Mouse (Mus musculus): ENCODE data around the gene Hddc3. TPM values are rescaled to one million over a fixed set of nuclear protein-coding genes. Genes with fewer than 3 reads are reported as not detected.

Hddc3 gene
- total RNA-seq, 2 experiments from 2014 or later: 6.7 to 11.1 TPM

GRCm38 (mm10) chr7:80368635-80369421 is 25.9 kb downstream of the Hddc3 start:
- peak; percentile 36 for ATAC-seq (ENCODE audit: poor library complexity, severe bottlenecking)

GRCm38 (mm10) chr7:80369461-80369860 is 26.6 kb downstream of the Hddc3 start:
- peak; percentile 6; the same call in 1 of the 2 replicates for ATAC-seq (ENCODE audit: poor library complexity, severe bottlenecking)

GRCm38 (mm10) chr7:80369967-80370431 is 27.1 kb downstream of the Hddc3 start:
- peak; percentile 24; the same call in 1 of the 2 replicates for ATAC-seq (ENCODE audit: poor library complexity, severe bottlenecking)

GRCm38 (mm10) chr7:80370649-80371040 is 27.7 kb downstream of the Hddc3 start:
- peak; percentile 37 for ATAC-seq (ENCODE audit: poor library complexity, severe bottlenecking)

GRCm38 (mm10) chr7:80371041-80371751 is 28.3 kb downstream of the Hddc3 start, which contains the start of gene Man2a2:
Gene Man2a2 (minus strand): TSS chr7:80371375.
- ATAC-seq (ENCODE audit: poor library complexity, severe bottlenecking): peak; percentile 36

GRCm38 (mm10) chr7:80372166-80372565 is 29.3 kb downstream of the Hddc3 start:
- ATAC-seq (ENCODE audit: poor library complexity, severe bottlenecking): no peak

GRCm38 (mm10) chr7:80372667-80373066 is 29.8 kb downstream of the Hddc3 start:
- no peak for ATAC-seq (ENCODE audit: poor library complexity, severe bottlenecking)

- ATAC-seq (ENCODE audit: poor library complexity, severe bottlenecking): no peak
Measured at GRCm38 (mm10) chr7:80373352-80373751, 30.4 kb downstream of the Hddc3 start.

GRCm38 (mm10) chr7:80373850-80374249 is 30.9 kb downstream of the Hddc3 start:
- no peak for ATAC-seq (ENCODE audit: poor library complexity, severe bottlenecking)

GRCm38 (mm10) chr7:80374280-80374679 is 31.4 kb downstream of the Hddc3 start:
- ATAC-seq (ENCODE audit: poor library complexity, severe bottlenecking): no peak

GRCm38 (mm10) chr7:80374733-80375132 is 31.8 kb downstream of the Hddc3 start:
- no peak for ATAC-seq (ENCODE audit: poor library complexity, severe bottlenecking)

- ATAC-seq (ENCODE audit: poor library complexity, severe bottlenecking): peak; percentile 33; the same call in 1 of the 2 replicates
Measured at GRCm38 (mm10) chr7:80375376-80376039, 32.6 kb downstream of the Hddc3 start.

GRCm38 (mm10) chr7:80376192-80376591 is 33.3 kb downstream of the Hddc3 start:
- no peak for ATAC-seq (ENCODE audit: poor library complexity, severe bottlenecking)

GRCm38 (mm10) chr7:80377471-80377870 is 34.6 kb downstream of the Hddc3 start:
- ATAC-seq (ENCODE audit: poor library complexity, severe bottlenecking): peak; percentile 41

- peak; percentile 36; the same call in 1 of the 2 replicates for ATAC-seq (ENCODE audit: poor library complexity, severe bottlenecking)
Measured at GRCm38 (mm10) chr7:80379531-80379930, 36.6 kb downstream of the Hddc3 start.

GRCm38 (mm10) chr7:80382919-80383318 is 40.0 kb downstream of the Hddc3 start:
- ATAC-seq (ENCODE audit: poor library complexity, severe bottlenecking): no peak

GRCm38 (mm10) chr7:80386235-80386930 is 43.5 kb downstream of the Hddc3 start:
- ATAC-seq (ENCODE audit: poor library complexity, severe bottlenecking): peak; percentile 81

- ATAC-seq (ENCODE audit: poor library complexity, severe bottlenecking): peak; percentile 6; the same call in 1 of the 2 replicates
Measured at GRCm38 (mm10) chr7:80387033-80387632, 44.2 kb downstream of the Hddc3 start.

GRCm38 (mm10) chr7:80387633-80388543 is 45.0 kb downstream of the Hddc3 start, which contains the start of gene Fes:
Gene Fes (minus strand): TSS chr7:80387946.
- peak; percentile 73 for ATAC-seq (ENCODE audit: poor library complexity, severe bottlenecking)

All from megakaryocyte, adult 5-6 weeks (primary cell).